Mouse (Mus musculus): ENCODE results near the gene Fto.

DNA sequence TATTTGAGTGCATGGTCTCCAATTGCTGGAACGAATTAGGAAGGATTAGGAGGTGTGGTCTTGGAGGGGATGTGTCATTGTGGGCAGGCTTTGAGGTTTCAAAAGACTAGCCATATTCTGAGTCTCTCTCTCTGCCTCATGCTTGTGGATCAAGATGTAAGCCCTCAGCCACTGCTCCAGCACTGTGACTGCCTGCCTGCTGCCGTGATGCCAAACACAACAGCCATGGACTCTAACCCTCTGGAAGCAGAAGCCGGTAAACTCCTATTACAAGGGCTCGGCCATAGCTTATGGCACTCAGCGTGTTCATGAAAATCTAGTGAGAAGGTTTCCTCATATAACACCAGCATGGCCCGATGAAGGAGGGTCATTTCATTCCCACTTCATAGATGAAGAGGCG, 36.5 kb downstream of the Fto start:
- no peak for TF ChIP-seq MYC (IDR thresholded peaks at IDR 0.05; ENCODE audit: low read depth, low read length)
- no peak for TF ChIP-seq POLR2AphosphoS2 (IDR thresholded peaks at IDR 0.05; ENCODE audit: low read depth, low read length)
- TF ChIP-seq POLR2A (IDR thresholded peaks at IDR 0.05; ENCODE audit: low read depth, low read length) = no peak
- TF ChIP-seq RCOR1 (conservative IDR thresholded peaks at IDR 0.05; ENCODE audit: low read depth, low read length) = no peak
- no peak for TF ChIP-seq HCFC1 (IDR thresholded peaks at IDR 0.05; ENCODE audit: low read depth, low read length)
- TF ChIP-seq CTCF (conservative IDR thresholded peaks at IDR 0.05 in 1 of 2, IDR thresholded peaks at IDR 0.05 in 1 of 2; ENCODE audit: low read depth in 2 of 2, low read length in 2 of 2) = no peak
- no peak for TF ChIP-seq EP300 (IDR thresholded peaks at IDR 0.05; ENCODE audit: low read length)
- TF ChIP-seq USF1 (IDR thresholded peaks at IDR 0.05; ENCODE audit: low read depth, low read length) = no peak
- TF ChIP-seq MAX (IDR thresholded peaks at IDR 0.05; ENCODE audit: low read length) = no peak

Data from CH12.LX (cell line).